Mouse (Mus musculus) brown adipose tissue, adult 24 weeks (tissue): ENCODE measurements around the gene Tmem242. TPM values are rescaled to one million over a fixed set of nuclear protein-coding genes. Genes with fewer than 3 reads are reported as not detected.

Experiments
- H3K27ac ChIP-seq: fragments of 200-500 bp; replicated peaks from 2 replicates; pipeline ENCODE4 v1.5.1; 2012; ENCODE audit warnings: low read depth, mild to moderate bottlenecking, low read length
- H3K4me1 ChIP-seq: fragments of 200-500 bp; 2 replicates; pipeline ENCODE4 v1.6.1; 2012; ENCODE audit warnings: low read length, mixed read lengths; ENCODE audit not compliant: control insufficient read depth, insufficient read depth, insufficient read length
- H3K4me3 ChIP-seq: fragments of 200-500 bp; 2 replicates; pipeline ENCODE4 v1.5.1; 2012; ENCODE audit warnings: low read depth, mild to moderate bottlenecking, low read length, moderate library complexity; ENCODE audit not compliant: insufficient read depth
- polyA plus RNA-seq: library from polyadenylated mRNA; stranded (reverse); fragments of >200 nt; gene quantifications from 2 replicates; pipeline ENCODE4 v1.2.4, GENCODE M21; 2012; ENCODE audit not compliant: missing spikeins, insufficient read depth, insufficient read length

The Tmem242 gene
- polyA plus RNA-seq, 1 experiment, result 343 TPM

GRCm38 (mm10) chr17:5377151-5377929 lies 62.7 kb downstream of the Tmem242 start:
- Histone ChIP-seq H3K27ac (no peak overlapping the region), H3K4me1 (no peaks in the 10 kb centered on the region), H3K4me3 (no peak overlapping the region)

- no peaks in the 10 kb centered on the region for H3K4me1 ChIP-seq
- H3K4me3 ChIP-seq, result no peak overlapping the region
- no peak overlapping the region for H3K27ac ChIP-seq
These were observed 67.1 kb downstream of the Tmem242 start for GRCm38 (mm10) chr17:5372951-5373350.

- Histone ChIP-seq H3K27ac (no peak overlapping the region), H3K4me1 (no peaks in the 10 kb centered on the region), H3K4me3 (no peak overlapping the region)
These were observed 68.5 kb downstream of the Tmem242 start for GRCm38 (mm10) chr17:5371521-5371920.

GRCm38 (mm10) chr17:5371032-5371431 lies 69.0 kb downstream of the Tmem242 start:
- Histone ChIP-seq H3K27ac (no peak overlapping the region), H3K4me1 (no peaks in the 10 kb centered on the region), H3K4me3 (no peak overlapping the region)

GRCm38 (mm10) chr17:5365992-5366398 lies 74.1 kb downstream of the Tmem242 start:
- H3K4me1 ChIP-seq, result no peaks in the 10 kb centered on the region
- no peak overlapping the region for H3K4me3 ChIP-seq
- no peak overlapping the region for H3K27ac ChIP-seq

Other genes with a start within 250 kb of the Tmem242 start
- not detected in 2 replicates for gene Ldhal6b, start 21.5 kb downstream of the Tmem242 start, polyA plus RNA-seq
- gene Zdhhc14, start 52.3 kb upstream of the Tmem242 start, polyA plus RNA-seq, result 2.2 and 3.1 TPM in 2 replicates